Mouse (Mus musculus): ENCODE results near the gene Pink1. TPM values are rescaled to one million over a fixed set of nuclear protein-coding genes. Genes with fewer than 3 reads are reported as not detected.

Pink1 gene
- polyA plus RNA-seq, 1 experiment, result 134 TPM

DNA sequence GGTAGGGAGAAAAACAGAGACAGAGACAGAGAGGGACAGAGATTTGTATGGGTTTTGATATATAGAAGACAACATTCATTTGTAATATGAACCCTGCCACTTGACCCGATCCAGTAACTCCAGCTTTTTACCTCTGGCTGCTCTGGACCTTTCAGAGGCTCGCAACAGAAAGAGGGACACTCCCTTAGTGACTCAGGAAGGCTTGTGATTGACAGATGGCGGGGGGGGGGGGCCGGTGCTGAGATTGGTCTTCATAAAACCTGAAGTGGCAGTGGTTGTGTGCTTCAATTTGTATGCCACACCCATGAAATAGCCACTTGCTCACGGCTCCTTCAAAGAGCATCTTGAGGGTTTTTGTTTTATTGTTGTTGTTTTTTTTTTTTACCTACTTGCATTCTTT is 37.4 kb upstream of the Pink1 start:
- Histone ChIP-seq H3K4me1 (ENCODE audit: control insufficient read depth, insufficient read depth, low read length) (peaks cover 2% of the 10 kb centered on the region), H3K4me3 (ENCODE audit: control insufficient read depth, low read depth, low read length) (no peak overlapping the region), H3K27ac (ENCODE audit: control insufficient read depth, insufficient read depth, low read depth, low read length) (no peak overlapping the region), H3K27me3 (ENCODE audit: control insufficient read depth, insufficient read depth, low read length) (no peaks in the 10 kb centered on the region), H3K36me3 (ENCODE audit: control insufficient read depth, insufficient read depth, low read length) (no peaks in the 10 kb centered on the region)
- no peak for TF ChIP-seq CTCF (IDR thresholded peaks at IDR 0.05; ENCODE audit: control insufficient read depth, insufficient read depth, insufficient replicate concordance, low read depth, low read length)
- no peak for TF ChIP-seq POLR2A (IDR thresholded peaks at IDR 0.05; ENCODE audit: control insufficient read depth, low read depth, low read length)

DNA sequence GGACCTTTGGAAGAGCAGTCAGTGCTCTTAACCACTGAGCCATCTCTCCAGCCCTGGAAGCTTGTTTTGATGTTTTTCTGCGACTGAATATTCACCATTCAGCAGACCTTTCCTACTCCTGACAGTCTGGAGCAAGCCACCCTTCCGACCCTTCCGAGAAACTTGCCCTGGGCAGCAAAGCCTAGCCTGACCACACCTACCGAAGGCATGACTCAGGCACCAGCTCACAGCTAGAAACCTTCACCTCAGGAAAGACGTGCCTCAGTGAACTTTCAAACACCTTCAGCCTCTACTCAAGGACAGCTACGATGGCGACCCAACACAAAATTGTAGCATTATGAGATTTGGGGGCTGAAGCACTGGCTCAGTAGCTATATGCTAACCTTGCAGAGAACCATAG is 36.8 kb upstream of the Pink1 start:
- no peaks in the 10 kb centered on the region for H3K4me1 ChIP-seq (ENCODE audit: control insufficient read depth, insufficient read depth, low read length)
- H3K4me3 ChIP-seq (ENCODE audit: control insufficient read depth, low read depth, low read length), result no peak overlapping the region
- TF ChIP-seq CTCF (IDR thresholded peaks at IDR 0.05; ENCODE audit: control insufficient read depth, insufficient read depth, insufficient replicate concordance, low read depth, low read length) (no peak), POLR2A (IDR thresholded peaks at IDR 0.05; ENCODE audit: control insufficient read depth, low read depth, low read length) (no peak)
- no peaks in the 10 kb centered on the region for H3K36me3 ChIP-seq (ENCODE audit: control insufficient read depth, insufficient read depth, low read length)
- no peak overlapping the region for H3K27ac ChIP-seq (ENCODE audit: control insufficient read depth, insufficient read depth, low read depth, low read length)
- no peaks in the 10 kb centered on the region for H3K27me3 ChIP-seq (ENCODE audit: control insufficient read depth, insufficient read depth, low read length)

DNA sequence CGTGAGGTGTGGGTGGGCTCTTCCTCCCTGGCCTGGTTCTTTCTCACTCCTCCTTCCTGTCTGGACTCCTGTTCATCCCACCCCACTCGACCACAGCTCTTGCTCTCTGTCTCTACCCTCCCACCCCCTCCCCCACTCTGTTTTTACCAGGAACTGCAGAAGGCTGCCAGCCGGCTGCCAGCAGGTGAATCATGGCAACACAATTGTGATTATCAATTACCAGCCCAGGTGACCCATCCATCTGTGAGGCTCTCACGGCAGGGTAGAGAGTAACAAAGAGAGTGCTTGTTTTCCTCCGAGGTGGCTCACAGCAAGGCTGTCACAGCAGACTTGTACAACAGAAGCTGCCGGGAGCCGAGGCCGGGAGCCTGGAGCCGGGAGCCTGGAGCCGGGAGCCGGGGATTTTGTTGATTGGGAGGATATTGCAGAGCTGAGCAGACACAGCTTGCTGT is 35.3 kb upstream of the Pink1 start:
- H3K4me1 ChIP-seq (ENCODE audit: control insufficient read depth, insufficient read depth, low read length), result no peaks in the 10 kb centered on the region
- H3K4me3 ChIP-seq (ENCODE audit: control insufficient read depth, low read depth, low read length), result no peak overlapping the region
- no peaks in the 10 kb centered on the region for H3K27me3 ChIP-seq (ENCODE audit: control insufficient read depth, insufficient read depth, low read length)
- no peaks in the 10 kb centered on the region for H3K36me3 ChIP-seq (ENCODE audit: control insufficient read depth, insufficient read depth, low read length)
- TF ChIP-seq POLR2A (IDR thresholded peaks at IDR 0.05; ENCODE audit: control insufficient read depth, low read depth, low read length), result no peak
- TF ChIP-seq CTCF (IDR thresholded peaks at IDR 0.05; ENCODE audit: control insufficient read depth, insufficient read depth, insufficient replicate concordance, low read depth, low read length), result no peak
- H3K27ac ChIP-seq (ENCODE audit: control insufficient read depth, insufficient read depth, low read depth, low read length), result no peak overlapping the region

DNA sequence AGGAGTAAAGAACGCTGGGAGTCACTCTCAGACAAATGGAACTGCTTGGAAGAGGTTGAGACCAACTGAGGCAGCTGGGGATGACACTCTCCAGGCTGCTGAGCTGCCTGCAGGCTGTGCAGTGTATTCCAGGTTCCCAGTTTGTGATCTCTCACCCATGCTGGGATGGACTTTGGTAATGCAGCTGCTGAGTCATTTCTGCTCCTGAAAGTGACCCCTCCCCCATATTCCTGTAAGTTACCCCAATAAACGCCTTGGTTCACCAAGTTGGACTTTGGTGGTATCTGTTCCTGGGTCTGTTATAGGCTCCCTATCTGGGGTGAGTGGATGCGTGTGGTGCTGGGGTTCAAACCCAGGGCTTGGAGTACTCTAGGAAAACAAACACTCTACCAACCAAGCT is 32.1 kb upstream of the Pink1 start:
- Histone ChIP-seq H3K27me3 (ENCODE audit: control insufficient read depth, insufficient read depth, low read length) (no peaks in the 10 kb centered on the region), H3K4me3 (ENCODE audit: control insufficient read depth, low read depth, low read length) (no peak overlapping the region), H3K36me3 (ENCODE audit: control insufficient read depth, insufficient read depth, low read length) (no peaks in the 10 kb centered on the region), H3K4me1 (ENCODE audit: control insufficient read depth, insufficient read depth, low read length) (no peaks in the 10 kb centered on the region), H3K27ac (ENCODE audit: control insufficient read depth, insufficient read depth, low read depth, low read length) (no peak overlapping the region)
- TF ChIP-seq CTCF (IDR thresholded peaks at IDR 0.05; ENCODE audit: control insufficient read depth, insufficient read depth, insufficient replicate concordance, low read depth, low read length) (no peak), POLR2A (IDR thresholded peaks at IDR 0.05; ENCODE audit: control insufficient read depth, low read depth, low read length) (no peak)

DNA sequence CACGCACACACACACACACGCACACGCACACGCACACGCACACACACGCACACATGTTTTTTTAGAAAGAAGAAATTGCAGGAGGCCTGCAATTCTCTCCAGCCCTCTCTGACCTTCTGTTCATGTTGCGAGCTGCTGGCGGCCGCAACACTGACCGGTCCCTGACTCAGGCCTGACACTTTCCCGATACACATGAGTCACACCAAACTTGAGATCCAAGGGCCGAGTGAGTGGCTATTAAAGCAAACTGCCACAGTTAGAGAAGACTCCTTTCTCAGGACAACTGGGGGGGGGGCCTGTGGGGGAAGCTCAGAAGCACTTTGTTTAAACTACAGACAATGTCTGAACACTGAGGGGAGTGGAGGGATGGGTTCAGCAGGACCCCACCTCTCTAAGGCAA is 30.4 kb upstream of the Pink1 start:
- Histone ChIP-seq H3K36me3 (ENCODE audit: control insufficient read depth, insufficient read depth, low read length) (no peaks in the 10 kb centered on the region), H3K27me3 (ENCODE audit: control insufficient read depth, insufficient read depth, low read length) (no peaks in the 10 kb centered on the region), H3K4me1 (ENCODE audit: control insufficient read depth, insufficient read depth, low read length) (no peaks in the 10 kb centered on the region), H3K27ac (ENCODE audit: control insufficient read depth, insufficient read depth, low read depth, low read length) (no peak overlapping the region), H3K4me3 (ENCODE audit: control insufficient read depth, low read depth, low read length) (no peak overlapping the region)
- no peak for TF ChIP-seq CTCF (IDR thresholded peaks at IDR 0.05; ENCODE audit: control insufficient read depth, insufficient read depth, insufficient replicate concordance, low read depth, low read length)

DNA sequence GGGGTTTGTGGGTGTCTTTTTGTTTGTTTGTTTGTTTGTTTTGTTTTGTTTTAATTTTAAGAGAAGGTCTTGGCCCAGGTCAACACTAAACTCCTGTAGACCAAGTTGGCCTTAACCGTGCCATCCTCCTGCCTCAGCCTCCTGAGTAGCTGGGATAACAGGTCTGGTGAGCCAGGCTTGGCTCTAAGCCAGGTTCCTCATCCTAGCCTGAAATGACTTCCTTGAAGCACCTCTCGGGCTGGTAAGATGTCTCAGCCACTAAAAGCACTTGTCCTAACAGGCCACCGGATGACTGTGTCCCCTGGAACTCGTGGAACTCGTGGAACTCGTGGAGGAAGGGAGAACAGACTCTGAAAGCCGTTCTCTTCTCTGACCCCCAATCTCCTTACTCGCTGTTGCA is 30.0 kb upstream of the Pink1 start:
- TF ChIP-seq POLR2A (IDR thresholded peaks at IDR 0.05; ENCODE audit: control insufficient read depth, low read depth, low read length), result no peak
- Histone ChIP-seq H3K36me3 (ENCODE audit: control insufficient read depth, insufficient read depth, low read length) (no peaks in the 10 kb centered on the region), H3K27ac (ENCODE audit: control insufficient read depth, insufficient read depth, low read depth, low read length) (no peak overlapping the region), H3K4me3 (ENCODE audit: control insufficient read depth, low read depth, low read length) (no peak overlapping the region), H3K4me1 (ENCODE audit: control insufficient read depth, insufficient read depth, low read length) (no peaks in the 10 kb centered on the region), H3K27me3 (ENCODE audit: control insufficient read depth, insufficient read depth, low read length) (no peaks in the 10 kb centered on the region)

DNA sequence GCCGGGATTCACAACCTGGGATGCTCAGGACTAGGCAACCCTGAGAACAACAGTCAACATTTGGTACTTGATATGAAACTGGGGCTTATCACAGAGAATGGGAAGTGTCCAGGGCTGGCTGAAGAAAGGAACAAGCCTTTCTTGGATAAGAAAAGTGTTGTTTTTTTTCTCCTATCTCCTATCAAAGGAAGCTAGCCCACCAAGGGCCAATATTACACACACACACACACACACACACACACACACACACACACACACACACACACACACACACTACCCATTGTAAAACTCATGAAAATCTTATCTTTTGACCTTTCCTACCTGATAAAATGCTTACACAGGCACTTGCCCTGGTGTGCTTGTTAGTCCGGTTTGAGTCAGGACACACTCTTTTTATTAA is 29.4 kb upstream of the Pink1 start:
- Histone ChIP-seq H3K27ac (ENCODE audit: control insufficient read depth, insufficient read depth, low read depth, low read length) (no peak overlapping the region), H3K4me3 (ENCODE audit: control insufficient read depth, low read depth, low read length) (no peak overlapping the region), H3K27me3 (ENCODE audit: control insufficient read depth, insufficient read depth, low read length) (no peaks in the 10 kb centered on the region), H3K36me3 (ENCODE audit: control insufficient read depth, insufficient read depth, low read length) (no peaks in the 10 kb centered on the region), H3K4me1 (ENCODE audit: control insufficient read depth, insufficient read depth, low read length) (no peaks in the 10 kb centered on the region)
- TF ChIP-seq CTCF (IDR thresholded peaks at IDR 0.05; ENCODE audit: control insufficient read depth, insufficient read depth, insufficient replicate concordance, low read depth, low read length), result no peak
- TF ChIP-seq POLR2A (IDR thresholded peaks at IDR 0.05; ENCODE audit: control insufficient read depth, low read depth, low read length), result no peak

DNA sequence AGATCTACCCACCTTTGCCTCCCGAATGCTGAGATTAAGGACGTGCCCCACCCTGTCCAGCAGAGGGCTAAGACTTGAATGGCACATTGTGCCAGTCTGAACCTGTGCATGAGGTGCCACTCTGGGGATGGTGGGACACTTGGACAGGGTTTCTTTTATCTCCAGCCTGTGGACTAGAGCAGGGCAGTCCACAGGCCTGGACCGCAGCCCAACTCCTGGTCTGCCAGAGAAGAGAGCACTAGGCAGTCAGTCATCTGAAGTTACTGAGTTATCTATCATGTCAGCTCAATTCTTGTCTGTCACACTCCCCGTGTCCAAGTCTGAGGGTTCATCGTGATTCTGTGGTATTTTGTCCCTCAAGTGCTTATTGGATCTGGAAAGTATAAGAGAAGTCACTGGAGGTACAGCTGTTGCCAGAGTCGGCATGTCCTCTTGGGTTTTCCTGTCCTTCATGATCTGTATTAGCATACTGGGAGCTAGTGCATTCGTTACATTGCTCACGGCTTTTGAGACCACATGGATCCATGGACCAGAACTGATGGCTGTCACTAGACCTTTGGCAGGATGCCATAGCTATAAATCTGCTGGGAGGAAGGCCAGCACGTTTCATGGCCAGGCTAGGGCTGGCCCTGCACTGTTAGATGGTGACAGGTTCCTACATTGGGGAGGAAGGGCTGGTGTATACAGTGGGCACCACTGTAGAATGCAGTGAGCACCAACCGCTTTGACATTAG is 27.5 kb upstream of the Pink1 start:
- H3K4me3 ChIP-seq (ENCODE audit: control insufficient read depth, low read depth, low read length), result no peak overlapping the region
- no peak overlapping the region for H3K27ac ChIP-seq (ENCODE audit: control insufficient read depth, insufficient read depth, low read depth, low read length)
- no peaks in the 10 kb centered on the region for H3K27me3 ChIP-seq (ENCODE audit: control insufficient read depth, insufficient read depth, low read length)
- no peaks in the 10 kb centered on the region for H3K36me3 ChIP-seq (ENCODE audit: control insufficient read depth, insufficient read depth, low read length)
- TF ChIP-seq CTCF (IDR thresholded peaks at IDR 0.05; ENCODE audit: control insufficient read depth, insufficient read depth, insufficient replicate concordance, low read depth, low read length) (no peak), POLR2A (IDR thresholded peaks at IDR 0.05; ENCODE audit: control insufficient read depth, low read depth, low read length) (no peak)
- no peaks in the 10 kb centered on the region for H3K4me1 ChIP-seq (ENCODE audit: control insufficient read depth, insufficient read depth, low read length)

Measured in testis, adult 2 months (tissue).